Mouse (Mus musculus): ENCODE data around the gene Opa3.
A peak's percentile ranks its signal among the peaks of the same experiment; 100 is the strongest.
"Not testable (repeated sequence)": the region's sequence is repeated elsewhere in the genome, so short reads cannot be mapped to it uniquely, and the experiment has no call there.

Opa3 gene

DNA sequence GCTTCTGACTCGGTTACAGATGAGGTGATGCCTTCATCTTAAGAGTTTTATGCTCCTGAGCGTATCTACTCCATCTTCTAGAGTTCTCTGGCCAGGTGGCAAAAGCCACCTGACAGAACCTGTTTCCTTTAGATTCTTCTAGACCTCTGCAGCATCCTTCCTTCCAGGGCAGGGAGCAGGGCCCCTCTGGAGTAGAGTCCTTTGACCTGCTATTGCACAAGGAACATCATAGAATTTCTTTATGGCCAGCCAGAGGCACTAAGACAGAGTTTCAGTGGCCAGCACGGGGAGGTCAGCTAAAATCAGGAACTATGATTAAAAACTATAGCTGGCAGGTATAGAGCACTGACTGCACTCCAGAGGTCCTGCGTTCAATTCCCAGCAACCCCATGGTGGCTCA, 23.9 kb downstream of the Opa3 start:
- DNase-seq: no peak

DNA sequence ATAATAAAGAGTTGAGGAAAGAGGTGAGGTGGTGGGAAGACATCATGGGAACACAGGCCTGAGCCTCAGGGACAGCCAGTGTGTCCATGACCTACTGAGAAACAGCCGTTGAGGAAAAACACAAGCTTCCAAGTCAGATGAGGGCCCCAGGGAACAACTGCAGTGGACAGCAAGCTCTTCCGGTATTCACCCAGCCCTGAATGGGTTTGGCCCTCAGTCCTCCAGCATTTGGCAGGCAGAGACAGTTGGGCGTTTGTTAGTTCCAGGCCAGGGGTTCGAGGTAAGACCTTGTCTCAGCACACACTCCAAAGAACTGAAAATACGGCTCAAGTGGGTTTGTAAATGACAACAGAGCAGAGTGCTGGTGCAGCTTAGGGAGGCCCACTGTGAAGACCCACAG, 25.3 kb downstream of the Opa3 start:
- no peak for DNase-seq

DNA sequence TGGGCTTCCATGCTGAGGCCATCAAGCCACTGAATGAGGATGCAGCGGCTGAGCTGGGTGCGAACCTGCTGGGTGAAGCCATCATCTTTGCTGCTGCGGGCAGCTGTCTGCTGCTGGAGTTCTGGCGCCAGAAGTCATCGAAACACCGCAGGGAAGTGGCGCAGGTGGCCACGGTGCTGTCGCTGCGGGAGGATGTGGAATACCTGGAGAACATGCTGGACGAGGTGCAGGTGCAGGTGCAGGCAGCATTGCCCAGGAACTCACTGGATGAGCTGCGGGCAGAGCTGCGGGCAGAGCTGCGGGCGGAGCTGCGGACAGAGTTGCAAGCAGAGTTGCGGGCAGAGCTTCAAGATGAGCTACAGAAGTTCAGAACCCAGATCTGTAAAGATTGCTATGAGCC, 27.3 kb downstream of the Opa3 start:
- DNase-seq: no peak

DNA sequence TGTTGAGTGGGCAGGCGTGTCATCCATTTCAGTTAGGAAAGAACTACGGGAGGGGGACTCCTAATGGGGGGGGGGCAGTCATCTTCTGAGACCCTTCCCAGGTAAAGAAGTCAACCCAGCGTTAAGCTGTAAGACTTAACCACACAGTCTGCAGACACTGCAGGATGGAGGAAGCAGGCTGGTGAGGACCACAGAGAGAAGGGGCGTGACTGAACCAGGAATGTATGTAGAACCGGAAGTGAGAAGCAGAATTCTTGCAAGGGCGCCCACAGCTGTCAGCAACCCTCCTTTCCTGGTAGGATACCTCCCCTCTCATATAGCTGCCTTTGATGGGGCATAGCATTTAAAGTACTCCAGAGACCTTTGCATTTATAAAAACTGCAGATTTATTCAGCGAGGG, 28.4 kb downstream of the Opa3 start:
- DNase-seq: no peak

DNA sequence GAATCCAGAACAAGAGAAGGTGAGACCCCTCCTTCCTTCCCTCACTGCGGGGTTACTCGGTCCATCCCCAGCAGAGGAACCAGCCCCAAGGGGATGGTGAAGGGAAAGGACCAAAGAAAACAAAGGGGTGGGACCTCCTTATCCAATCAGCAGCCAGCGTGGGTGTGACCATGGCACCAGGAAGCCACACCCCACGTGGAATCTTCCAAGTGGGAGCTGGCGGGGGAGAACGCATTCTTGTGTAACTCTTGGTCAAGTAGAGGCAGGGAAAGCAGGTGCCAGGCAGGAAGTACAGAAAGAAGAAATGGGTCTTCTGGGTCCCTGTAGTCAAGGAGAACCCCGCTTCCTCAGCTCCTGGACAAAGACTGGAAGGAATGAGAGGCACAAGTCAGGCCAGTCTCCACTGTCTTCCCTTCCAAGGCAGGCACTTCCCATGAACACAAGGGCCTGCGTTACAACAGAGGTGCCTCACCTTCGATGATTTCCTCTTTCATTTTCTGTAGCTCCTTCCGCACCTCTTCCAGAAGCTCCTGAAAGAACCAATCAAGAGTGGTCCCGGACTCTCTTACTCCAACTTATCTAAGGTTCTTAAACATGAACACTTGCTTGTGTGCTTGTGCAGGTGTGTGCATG, 29.4 kb downstream of the Opa3 start:
- DNase-seq: peak; percentile 57

DNA sequence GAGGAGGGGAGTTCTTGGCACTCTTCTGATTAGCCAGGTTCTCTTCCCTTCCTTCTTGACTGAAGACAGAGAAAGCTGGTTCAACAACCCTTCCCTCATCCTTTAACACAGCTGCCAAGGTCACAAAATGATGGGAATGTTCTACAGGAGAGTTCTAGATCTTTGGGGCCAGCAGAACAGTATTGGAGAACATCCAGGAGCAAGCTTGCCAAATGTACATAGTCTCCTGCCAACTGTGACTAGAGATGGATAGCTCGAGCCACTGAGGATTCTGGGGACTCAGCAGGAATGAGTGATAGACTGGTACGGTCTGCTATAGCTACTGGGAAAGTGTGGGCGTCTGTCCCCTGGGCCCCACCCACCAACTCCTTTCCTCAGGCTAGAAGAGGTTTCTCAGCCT, 30.2 kb downstream of the Opa3 start:
- DNase-seq: no peak

DNA sequence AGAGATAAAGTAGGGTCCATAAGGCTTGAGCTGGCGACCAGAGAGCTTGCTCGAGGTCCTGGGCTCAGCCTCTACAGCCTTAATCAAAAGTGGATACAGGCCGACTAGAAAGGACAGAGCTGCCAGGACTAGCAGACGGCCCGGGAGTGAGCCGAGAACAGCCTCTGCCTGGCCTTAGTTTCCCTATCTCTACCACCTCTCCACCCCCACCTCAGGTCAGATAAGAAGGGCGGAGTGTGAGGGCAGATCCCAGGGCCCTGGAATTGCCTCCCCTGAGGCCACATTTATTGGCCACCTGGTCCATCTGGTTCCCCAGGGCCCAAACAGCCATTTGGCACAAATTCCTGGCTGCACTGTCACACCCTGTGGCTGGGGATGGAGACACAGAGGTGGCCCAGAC, 37.0 kb downstream of the Opa3 start:
- no peak for DNase-seq

DNA sequence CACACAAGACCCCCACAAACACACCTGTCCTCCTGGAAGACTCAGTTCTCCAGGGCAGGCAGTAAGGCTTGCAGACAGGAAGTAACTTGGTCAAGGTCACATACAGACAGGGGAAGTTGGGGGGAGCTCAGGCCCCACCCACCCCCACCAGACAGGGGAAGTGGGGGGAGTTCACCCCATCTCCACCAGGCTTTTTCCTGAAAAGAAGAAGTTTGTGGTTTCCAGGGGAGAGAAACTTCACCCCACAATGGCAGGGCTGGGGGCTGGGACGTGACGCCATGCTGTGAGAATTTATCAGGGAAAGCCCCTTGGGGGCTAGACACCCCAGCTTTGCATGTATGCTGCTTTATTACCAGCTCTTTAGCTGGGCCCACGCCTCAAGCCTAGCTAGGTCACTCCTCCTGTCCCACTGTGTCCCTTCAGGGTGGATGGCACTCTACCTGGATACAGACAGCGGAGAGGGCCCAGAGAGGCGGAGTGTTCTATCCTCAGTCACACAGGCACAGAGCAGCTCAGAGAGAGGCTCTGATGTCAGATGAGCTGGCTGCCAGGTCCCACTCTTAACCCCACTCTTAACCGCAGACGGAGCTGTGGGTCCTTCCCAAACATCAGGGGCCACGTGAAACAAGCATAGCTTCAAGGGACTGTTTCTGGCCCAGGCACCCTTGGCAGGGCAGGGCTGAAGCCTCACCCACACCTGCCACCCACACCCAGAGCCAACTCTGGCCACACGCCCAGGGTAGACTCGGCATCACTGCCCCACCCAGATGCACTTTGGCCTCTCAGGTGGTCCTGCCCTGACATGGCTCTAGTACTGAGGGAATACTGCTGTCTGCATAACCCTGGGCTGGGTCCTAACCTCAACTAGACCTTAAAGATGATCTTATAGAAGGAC, 38.0 kb downstream of the Opa3 start:
- DNase-seq: no peak

DNA sequence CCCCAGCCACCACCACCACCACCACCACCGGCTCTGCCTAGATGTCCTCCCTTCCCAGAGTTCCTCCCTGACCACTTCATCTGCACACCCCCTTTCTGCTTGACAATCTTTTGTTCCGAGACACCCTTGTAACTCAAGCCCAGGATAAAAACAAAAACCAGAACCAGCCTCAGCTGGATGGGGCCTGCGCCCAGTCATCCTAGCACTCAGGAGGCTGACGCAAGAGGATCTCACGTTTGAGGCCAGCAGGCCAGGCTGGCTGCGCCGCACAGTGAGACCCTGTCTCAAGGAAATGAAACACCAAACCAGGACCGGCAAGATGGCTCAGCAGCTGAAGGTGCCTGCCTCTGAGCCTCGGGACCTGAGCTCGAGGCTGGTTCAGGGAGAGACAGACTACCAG, 38.9 kb downstream of the Opa3 start:
- DNase-seq: no peak

DNA sequence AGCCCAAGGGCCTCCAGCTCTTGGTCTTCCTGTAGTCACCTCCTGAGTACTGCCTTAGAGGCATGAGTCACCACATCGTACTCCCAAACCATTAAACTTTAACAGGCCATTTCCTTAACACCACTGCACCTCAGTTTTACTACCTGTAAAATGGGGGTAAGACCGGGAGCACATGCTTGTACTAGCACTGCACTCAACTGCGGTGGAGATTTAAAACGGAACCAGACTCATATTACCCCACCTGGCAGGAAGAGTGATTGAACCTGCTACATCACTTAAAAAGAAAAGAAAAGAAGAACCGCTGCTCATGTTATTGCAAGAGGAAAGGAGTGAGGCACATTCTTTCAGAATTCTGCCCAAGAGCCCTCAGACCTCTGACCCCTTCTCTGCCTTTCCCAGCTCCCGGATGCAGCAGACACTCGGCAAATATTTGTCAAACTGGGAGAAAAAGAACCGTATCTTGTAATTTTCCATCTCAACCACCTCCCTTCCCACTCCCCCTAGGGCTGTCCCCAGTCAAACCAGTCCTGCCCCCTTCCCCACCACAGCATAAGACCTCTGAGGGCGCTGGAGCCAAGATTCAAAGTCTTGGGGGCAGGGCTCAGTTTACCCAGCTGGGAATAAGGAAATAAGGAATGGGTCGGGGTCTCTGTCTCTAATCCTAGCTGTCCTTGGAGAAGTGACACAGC, 41.0 kb downstream of the Opa3 start:
- DNase-seq: no peak

DNA sequence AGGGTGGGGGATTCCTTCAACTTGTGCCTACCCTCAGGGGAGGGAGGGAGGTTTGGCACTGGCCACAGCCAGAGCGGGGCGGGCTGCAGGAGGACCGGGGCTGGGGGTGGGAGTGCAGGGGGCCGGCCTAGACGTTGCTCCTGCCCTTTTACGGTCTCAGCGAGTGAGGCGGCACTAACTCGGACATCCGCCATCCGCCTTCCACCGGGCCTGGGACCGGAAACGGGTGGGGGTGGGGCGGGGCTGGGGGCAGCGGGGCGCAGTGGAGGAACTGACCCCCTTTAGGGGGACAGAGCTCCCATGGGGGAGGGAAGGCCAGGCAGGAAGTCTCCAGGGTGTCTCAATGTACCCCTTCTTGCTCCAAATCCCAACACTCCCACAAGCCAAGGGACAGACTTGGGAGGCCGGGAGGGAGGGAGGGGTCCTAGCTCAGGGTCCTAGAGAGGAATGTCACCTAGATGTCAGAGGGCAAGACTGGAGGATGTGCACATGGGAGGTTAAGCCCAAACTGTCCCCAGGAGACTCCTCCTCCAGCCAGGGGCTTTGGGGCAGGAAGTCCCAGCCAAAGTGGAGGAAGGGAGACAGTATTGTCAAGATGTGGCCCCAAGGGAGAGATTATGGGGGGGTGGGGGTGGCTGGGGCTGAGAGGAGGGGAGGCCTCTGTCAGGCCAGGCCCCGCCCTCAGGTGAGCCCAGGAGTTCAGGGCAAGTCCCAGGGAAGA, 41.7 kb downstream of the Opa3 start:
- peak; percentile 49 for DNase-seq

DNA sequence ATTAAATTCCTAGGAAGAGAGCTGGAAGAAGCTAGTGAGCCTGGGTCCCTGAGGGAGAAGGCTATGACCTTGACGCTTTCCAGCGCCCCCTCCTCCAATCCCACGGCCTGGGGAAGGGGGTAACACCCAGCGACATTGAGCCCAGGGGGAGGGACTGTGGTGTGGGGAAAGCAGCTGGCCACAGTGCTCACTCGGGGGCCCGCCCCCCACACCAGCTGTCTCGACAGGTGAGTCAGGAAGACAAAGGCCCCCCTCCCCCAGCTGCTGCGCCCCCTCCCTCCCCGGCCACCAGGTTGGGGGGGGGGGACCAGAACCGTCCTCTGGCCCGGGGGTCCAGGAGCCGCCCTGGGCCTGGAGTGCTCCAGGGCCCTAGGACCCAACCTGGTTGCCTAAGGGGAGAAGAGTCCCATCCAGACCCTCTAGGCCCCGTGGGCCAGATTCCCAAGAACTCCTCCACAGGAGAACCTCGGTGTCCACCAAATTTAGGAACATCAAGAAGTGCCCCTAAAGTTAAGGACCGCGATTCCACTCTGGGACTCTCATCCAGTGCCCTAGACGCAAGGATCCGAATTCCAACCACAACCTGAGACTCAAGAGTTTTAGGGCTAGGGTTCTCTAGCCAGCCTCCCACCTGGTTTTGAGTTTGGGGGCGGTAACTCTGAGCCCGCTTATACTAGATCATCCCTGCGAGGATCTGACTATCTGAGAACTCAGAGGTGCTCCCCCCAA, 42.5 kb downstream of the Opa3 start:
- DNase-seq: no peak

DNA sequence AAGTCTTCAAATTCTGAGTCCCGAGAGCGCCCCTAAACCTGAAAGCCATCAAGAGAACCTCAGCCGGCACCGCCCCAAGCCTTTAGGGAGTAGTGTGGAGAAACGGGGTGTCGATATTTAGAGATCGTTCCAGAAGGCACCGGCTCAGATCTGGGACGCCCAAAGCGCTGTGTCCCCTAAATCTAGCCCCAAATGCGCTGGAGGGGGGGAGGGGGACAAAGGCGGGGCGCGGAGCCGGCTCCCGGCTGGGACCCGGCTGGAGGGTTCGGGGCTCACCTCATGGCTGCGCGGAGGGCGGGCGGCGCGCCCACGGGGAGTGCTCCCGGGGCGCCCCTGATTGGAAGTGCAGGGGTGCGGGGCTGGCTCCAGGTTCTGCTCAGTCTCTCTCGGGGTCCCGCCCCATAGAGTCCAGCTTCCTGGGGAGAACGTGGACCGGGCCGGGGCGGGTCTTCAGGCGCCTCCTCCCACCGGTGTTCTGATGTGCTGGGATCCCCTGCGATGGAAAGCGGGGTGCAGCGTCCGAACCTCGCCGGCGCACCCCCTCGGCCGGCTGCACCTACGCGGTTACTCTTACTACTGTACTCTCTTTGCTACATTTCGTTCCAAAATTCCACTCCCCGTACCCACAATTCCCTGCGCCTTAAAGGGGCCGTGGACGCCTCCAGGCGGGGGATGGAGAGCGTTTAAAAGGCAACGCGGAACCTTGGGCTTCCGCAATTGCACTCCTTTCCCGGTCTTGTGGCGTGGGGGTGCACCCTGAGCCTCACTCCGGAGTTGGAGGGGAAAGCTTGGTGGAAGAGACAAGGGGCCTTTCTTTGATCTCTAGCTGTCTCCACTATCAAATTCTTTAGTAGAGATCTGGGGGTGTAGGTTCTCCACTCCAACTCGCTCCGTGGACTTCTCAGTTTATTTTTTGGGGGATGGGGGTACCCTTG, 43.4 kb downstream of the Opa3 start, which contains the start of gene Vasp:
Gene Vasp (minus strand): TSS at position 580 of the 935 bp plus-strand sequence.
- peak; percentile 77 for DNase-seq

DNA sequence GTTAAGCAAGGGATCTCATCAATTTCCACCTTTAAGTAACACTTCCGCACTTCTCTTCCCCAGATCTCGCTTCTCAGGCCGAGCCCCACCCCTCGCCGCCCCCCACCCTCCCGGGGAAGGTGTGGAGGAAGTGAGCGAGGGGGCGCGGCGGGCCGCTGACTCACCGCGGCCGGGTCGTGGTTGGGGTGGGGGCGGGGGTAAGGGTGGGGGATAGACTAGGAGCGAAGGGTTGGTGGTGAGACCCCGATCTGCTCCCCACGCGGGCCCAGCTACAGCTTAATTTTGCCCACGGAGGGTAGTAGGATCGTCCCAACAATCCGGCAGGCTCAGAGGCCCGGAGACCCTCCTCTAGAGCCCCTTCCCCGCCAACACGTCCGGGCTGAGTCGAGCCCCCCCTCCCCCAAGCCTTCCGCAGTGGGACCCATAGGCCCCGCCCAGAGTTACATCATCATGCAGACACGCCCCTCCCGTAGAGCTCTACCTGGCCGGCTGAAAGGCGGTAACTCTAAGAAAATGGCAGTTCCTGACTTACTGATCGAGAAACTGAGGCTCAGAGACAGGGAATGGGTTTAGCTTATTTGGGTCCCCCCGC, 44.1 kb downstream of the Opa3 start:
- DNase-seq: peak; percentile 30

DNA sequence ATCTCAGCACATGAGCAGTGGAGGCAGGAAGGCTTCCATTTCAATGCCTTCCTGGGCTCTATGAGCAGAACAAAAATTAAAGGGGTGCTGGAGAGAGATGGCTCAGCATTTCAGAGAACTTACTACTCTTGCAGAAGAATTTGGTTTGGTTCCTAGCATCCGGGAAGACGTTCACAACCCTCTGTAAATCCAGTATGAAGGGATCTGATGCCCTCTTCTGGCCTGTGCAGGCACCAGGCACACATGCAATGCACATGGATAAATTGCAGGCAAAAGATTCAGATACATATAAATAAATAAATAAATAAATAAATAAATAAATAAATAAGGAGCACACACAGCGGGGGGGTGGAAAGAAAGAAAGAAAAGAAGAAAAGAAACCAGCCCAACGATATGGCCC, 48.1 kb downstream of the Opa3 start:
- no peak for DNase-seq

DNA sequence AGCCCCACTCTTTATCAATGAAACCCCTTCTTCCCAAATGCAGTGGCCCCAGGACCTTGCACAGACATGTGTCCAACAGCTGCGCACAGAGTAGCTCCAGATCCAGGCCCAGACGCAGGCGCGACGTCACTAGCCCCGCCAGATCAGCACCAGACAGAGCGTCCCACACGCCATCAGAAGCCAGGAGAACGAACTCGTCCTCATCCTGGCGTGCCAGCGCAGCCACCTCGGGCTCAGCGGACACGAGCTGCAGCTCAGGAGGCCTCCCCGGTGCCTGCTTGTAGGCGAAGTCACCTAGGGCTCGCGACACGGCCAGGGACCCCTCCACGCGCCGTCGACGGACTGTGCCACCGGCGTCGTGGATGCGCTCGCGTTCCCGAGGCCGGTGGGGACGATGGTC, 50.9 kb downstream of the Opa3 start:
- no peak for DNase-seq

DNA sequence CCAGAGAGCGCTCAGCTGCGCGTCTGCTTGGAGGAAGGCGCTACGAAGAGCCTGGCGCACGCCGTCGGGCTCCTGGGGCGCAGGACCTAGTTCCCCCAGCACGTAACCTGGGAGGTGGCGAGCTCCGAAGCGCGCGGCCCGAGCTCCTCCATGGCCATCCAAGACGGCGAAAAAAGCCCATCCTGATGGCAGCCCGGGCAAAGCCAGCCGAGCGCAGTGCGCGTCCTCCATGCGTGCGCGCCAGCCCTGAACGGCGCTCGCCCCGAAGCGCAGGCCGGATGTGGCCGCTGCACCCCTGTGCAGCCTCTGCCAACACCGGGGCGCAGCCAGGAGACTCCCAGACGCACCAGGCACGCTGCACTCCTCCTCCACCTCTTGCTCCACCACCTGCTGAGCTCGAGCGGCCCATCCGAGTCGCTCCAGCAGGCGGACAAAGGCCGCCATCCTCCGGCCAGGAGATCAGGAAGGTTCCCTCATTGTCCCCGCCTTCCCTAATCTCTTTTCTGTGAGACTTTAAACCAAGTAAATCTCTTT, 51.5 kb downstream of the Opa3 start, which contains the start of gene Ppm1n:
Gene Ppm1n (minus strand): TSS at position 484 of the 534 bp plus-strand sequence.
- DNase-seq: no peak

DNA sequence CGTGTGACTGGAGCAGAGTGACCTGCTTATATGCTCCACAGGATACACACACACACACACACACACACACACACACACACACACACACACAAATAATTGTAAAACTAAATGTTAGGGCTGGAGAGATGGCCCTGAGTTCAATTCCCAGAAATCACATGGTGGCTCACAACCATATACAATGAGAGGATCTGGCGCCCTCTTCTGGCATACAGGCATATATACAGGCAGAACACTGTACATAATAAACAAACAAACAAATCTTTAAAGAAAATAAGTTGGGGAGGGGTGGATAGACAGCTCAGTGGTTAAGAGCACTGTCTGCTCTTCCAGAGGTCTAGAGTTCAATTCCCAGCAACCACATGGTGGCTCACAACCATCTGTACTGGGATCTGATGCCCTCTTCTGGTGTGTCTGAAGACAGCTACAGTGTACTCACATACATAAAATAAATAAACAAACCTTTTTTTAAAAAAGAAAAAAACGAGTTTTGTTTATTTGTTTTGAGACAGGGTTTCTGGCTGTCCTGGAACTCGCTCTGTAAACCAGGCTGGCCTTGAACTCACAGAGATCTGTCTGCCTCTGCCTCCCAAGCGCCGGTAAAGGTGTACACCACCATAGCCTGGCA, 53.7 kb downstream of the Opa3 start:
- DNase-seq: not testable (repeated sequence)

DNA sequence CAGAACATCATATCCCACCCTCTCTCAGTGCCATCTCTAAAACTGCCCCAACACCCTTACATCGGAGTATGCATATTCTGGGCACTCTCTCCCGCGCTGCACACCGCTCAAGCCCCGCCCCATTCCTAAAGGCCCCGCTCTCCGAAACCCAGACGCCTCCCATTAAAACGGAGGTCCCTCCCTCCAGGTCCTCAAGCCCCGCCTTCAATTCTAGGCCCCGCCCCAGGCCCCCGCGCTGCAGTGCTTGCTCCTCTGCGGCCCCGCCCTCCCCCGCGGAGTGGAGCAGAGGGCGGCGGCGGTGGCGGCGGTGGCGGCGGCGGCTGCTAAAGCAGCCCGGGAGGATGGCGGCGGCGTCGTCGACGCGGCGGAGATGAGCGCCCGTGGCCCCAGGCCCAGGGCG, 54.3 kb downstream of the Opa3 start, which contains the start of gene Rtn2:
Gene Rtn2 (plus strand): TSS at position 240 of the 400 bp plus-strand sequence.
- DNase-seq: peak; percentile 83
